Mouse (Mus musculus) erythroblast, embryonic 14.5 days (primary cell): ENCODE results near the gene Prkcsh.

Source experiments
- GATA1 ChIP-seq: IDR thresholded peaks from 2 replicates; pipeline ENCODE4 v1.6.1; 2012; ENCODE audit warnings: low read length, inconsistent platforms, mixed read lengths
- TAL1 ChIP-seq: IDR thresholded peaks from 3 replicates; pipeline ENCODE4 v1.6.1; 2012; ENCODE audit warnings: low read length, inconsistent platforms, mixed read lengths

GRCm38 (mm10) chr9:22002194-22003162 is at the start of gene Prkcsh, which contains the start of gene Ccdc151:
- TF ChIP-seq GATA1 (no peak), TAL1 (no peak)
